Mouse (Mus musculus) cortical plate, adult 2 months (tissue): ENCODE measurements around the gene Copb1.

Source experiments
- CTCF ChIP-seq: fragments of 200-500 bp; IDR thresholded peaks from 2 replicates; pipeline ENCODE4 v1.5.1; 2011; ENCODE audit warnings: mild to moderate bottlenecking, control low read depth, low read length; ENCODE audit not compliant: insufficient read depth; ENCODE audit errors: extremely low read depth
- POLR2A ChIP-seq: fragments of 200-500 bp; IDR thresholded peaks from 2 replicates; pipeline ENCODE4 v1.6.1; 2011; ENCODE audit warnings: mild to moderate bottlenecking, low read length, control low read depth; ENCODE audit not compliant: insufficient read depth; ENCODE audit errors: extremely low read depth

DNA sequence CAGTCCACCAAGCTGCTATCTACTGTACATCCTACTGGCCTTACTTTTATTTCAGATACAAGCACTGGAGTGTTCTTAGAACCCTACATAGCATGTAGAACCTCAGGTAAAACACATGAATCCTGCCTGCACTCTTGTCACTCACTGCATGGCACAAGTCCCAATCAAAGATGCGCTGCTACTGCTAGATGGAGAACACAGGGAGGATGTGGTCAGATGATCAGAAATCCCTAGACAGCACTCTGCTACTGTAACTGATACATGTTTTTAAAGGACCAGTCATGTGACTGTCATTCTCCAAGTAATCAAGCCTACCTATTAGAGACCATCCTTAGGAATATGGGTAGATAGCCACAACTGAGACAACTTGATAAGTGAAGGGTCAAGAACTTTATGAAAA is 44.7 kb downstream of the Copb1 start:
- no peak for TF ChIP-seq CTCF
- no peak for TF ChIP-seq POLR2A
